In the genomic region with DNA sequence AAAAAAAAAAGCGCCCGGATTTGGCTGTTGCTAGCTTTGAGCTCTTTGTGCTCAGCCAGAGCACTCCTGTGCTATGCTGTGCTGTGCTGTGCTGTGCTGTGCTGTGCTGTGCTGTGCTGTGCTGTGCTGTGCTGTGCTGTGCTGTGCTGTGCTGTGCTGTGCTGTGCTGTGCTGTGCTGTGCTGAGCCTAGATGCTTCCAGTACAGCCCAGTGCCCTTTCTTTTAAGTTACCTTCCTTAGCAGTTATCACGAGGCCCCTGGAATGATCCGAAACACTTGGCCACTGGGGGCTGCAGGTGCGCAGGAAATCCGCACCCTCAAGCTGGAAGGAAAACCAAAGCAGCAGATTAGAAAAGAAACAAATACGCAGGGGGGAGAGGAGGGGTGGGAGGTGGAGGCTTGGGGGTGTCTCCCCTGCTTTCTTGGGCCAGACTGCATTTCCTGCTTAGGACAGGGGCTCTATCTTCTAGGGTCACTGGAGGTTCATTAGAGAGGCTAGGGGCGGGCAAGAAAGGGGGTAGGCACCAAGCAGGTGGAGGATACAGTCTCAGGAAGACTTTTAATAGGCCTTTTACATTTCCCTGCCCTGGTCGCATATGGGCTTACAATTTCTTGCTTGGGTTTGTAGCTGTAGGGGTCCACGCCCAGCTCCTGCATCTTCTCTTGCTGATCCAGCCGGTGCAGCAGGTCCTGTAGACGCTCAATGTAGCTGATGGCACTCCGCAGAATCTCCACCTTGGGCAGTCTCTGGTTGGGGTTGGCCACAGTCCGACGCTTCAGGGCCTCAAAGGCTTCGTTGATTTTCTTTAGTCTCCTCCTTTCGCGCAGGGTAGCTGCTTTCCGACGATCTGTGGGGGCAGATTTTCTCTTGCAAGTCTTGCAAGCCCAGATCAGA, we compare ENCODE assay signal across 9 mouse cellular contexts. TPM values are rescaled to one million over a fixed set of nuclear protein-coding genes. Genes with fewer than 3 reads are reported as not detected.
DNase-seq lines count a peak whose midpoint lies in the region; ATAC-seq and TF ChIP-seq lines count a peak whose summit lies in the region.
"Had no signal": no experiment of that assay in that cellular context is flagged by ENCODE, and none has a peak within 500 bp of the region (broad histone marks: within the 10 kb centered on the region; RNA-seq: fewer than 3 reads in every experiment).

No protein-coding gene starts in this region.

- peak overlapping the region; percentile 68 for H3K4me2 ChIP-seq in lung, embryonic 14.5 days
- H3K4me2 ChIP-seq in forebrain, embryonic 12.5 days = peak overlapping the region; percentile 48
- H3K4me2 ChIP-seq in limb, embryonic 11.5 days (ENCODE audit: low read depth, severe bottlenecking) = peak overlapping the region; percentile 36; the same call in 1 of the 2 replicates
- H3K4me2 ChIP-seq in stomach, embryonic 15.5 days = peak overlapping the region; percentile 56

- 44% methylated on average over 19 of the region's 20 CpGs for WGBS in lung, embryonic 14.5 days
- WGBS in forebrain, embryonic 12.5 days = 44% methylated on average over 20 of the region's 20 CpGs
- WGBS in limb, embryonic 11.5 days = 45% methylated on average over 20 of the region's 20 CpGs
- 50% methylated on average over 20 of the region's 20 CpGs for WGBS in stomach, embryonic 15.5 days
- WGBS in thymus, adult 2 months = 57% methylated on average over 20 of the region's 20 CpGs

- ATAC-seq in lung, embryonic 14.5 days (ENCODE audit: insufficient read depth) = peak; percentile 74; the same call in 1 of the 2 replicates
- peak; percentile 66; the same call in 1 of the 2 replicates for ATAC-seq in forebrain, embryonic 12.5 days (ENCODE audit: low FRiP score)
- peak; percentile 64; the same call in 1 of the 2 replicates for ATAC-seq in limb, embryonic 11.5 days (ENCODE audit: insufficient number of reproducible peaks, low FRiP score, low TSS enrichment, low read depth)
- ATAC-seq in stomach, embryonic 15.5 days (ENCODE audit: insufficient read depth, low FRiP score, low read depth) = no peak; the same call in 1 of the 2 replicates

- peak overlapping the region; percentile 41; the same call in 1 of the 2 replicates for H3K9ac ChIP-seq in lung, embryonic 14.5 days
- no peak overlapping the region for H3K9ac ChIP-seq in forebrain, embryonic 12.5 days
- H3K9ac ChIP-seq in limb, embryonic 11.5 days (ENCODE audit: low read length) = 0 out of 2 replicates have a peak overlapping the region, but pooled peaks have one; percentile 47
- no peak overlapping the region for H3K9ac ChIP-seq in stomach, embryonic 15.5 days

- peak; percentile 8 for DNase-seq in lung, embryonic 14.5 days
- DNase-seq in lung, postnatal 14 days = no peak
- no peak for DNase-seq in limb, embryonic 11.5 days (ENCODE audit: low spot score)
- no peak for DNase-seq in cerebellum, postnatal 36 days
- no peak for DNase-seq in thymus, adult 2 months
- DNase-seq: kidney, adult 2 months had no signal

- no peak for TF ChIP-seq CTCF in lung, embryonic 14.5 days (IDR thresholded peaks at IDR 0.05; ENCODE audit: low read depth)
- TF ChIP-seq CTCF in thymus, adult 2 months (IDR thresholded peaks at IDR 0.05; ENCODE audit: borderline replicate concordance, control insufficient read depth, extremely low read depth, insufficient read depth, low read length, poor library complexity) = no peak

- no peaks in the 10 kb centered on the region for H3K27me3 ChIP-seq in lung, embryonic 14.5 days (ENCODE audit: insufficient read depth, low read length)
- peaks cover 7% of the 10 kb centered on the region; the same call in 1 of the 2 replicates for H3K27me3 ChIP-seq in forebrain, embryonic 12.5 days
- no peaks in the 10 kb centered on the region for H3K27me3 ChIP-seq in limb, embryonic 11.5 days (ENCODE audit: control insufficient read depth, insufficient read depth, low read length)
- no peaks in the 10 kb centered on the region for H3K27me3 ChIP-seq in stomach, embryonic 15.5 days (replicated peaks)
- H3K27me3 ChIP-seq in thymus, adult 2 months (ENCODE audit: control insufficient read depth, insufficient read depth, low read length) = no peaks in the 10 kb centered on the region

- peak overlapping the region; percentile 29 for H3K4me3 ChIP-seq in lung, embryonic 14.5 days (ENCODE audit: low read depth, low read length)
- H3K4me3 ChIP-seq in forebrain, embryonic 12.5 days (replicated peaks) = peak overlapping the region; percentile 22
- no peak overlapping the region for H3K4me3 ChIP-seq in limb, embryonic 11.5 days (ENCODE audit: low read depth, low read length)
- peak overlapping the region; percentile 25 for H3K4me3 ChIP-seq in stomach, embryonic 15.5 days (replicated peaks)
- H3K4me3 ChIP-seq in thymus, adult 2 months (ENCODE audit: control insufficient read depth, insufficient read depth, low read length) = no peak overlapping the region

- H3K27ac ChIP-seq in lung, embryonic 14.5 days (ENCODE audit: low read depth) = no peak overlapping the region
- no peak overlapping the region for H3K27ac ChIP-seq in forebrain, embryonic 12.5 days
- H3K27ac ChIP-seq in limb, embryonic 11.5 days (replicated peaks; ENCODE audit: low read depth, low read length) = no peak overlapping the region
- no peak overlapping the region for H3K27ac ChIP-seq in stomach, embryonic 15.5 days
- no peak overlapping the region for H3K27ac ChIP-seq in thymus, adult 2 months (ENCODE audit: control insufficient read depth, insufficient read depth, low read length)

- no peaks in the 10 kb centered on the region for H3K4me1 ChIP-seq in lung, embryonic 14.5 days (ENCODE audit: insufficient read depth)
- H3K4me1 ChIP-seq in forebrain, embryonic 12.5 days = peaks cover 16% of the 10 kb centered on the region
- H3K4me1 ChIP-seq in limb, embryonic 11.5 days (ENCODE audit: control insufficient read depth, insufficient read depth, low read length) = 0 out of 2 replicates have a peak, but pooled peaks cover 6% of the 10 kb centered on the region
- H3K4me1 ChIP-seq in stomach, embryonic 15.5 days = peaks cover 5% of the 10 kb centered on the region; the same call in 1 of the 2 replicates
- no peaks in the 10 kb centered on the region for H3K4me1 ChIP-seq in thymus, adult 2 months (replicated peaks; ENCODE audit: control insufficient read depth, insufficient read depth, low read length)

- no peaks in the 10 kb centered on the region for H3K9me3 ChIP-seq in lung, embryonic 14.5 days (ENCODE audit: low read depth, low read length)
- H3K9me3 ChIP-seq in forebrain, embryonic 12.5 days = no peaks in the 10 kb centered on the region
- no peaks in the 10 kb centered on the region for H3K9me3 ChIP-seq in limb, embryonic 11.5 days (ENCODE audit: control insufficient read depth, low read length)
- no peaks in the 10 kb centered on the region for H3K9me3 ChIP-seq in stomach, embryonic 15.5 days

- H3K36me3 ChIP-seq in lung, embryonic 14.5 days (ENCODE audit: insufficient read depth) = no peaks in the 10 kb centered on the region
- H3K36me3 ChIP-seq in forebrain, embryonic 12.5 days (replicated peaks) = no peaks in the 10 kb centered on the region
- H3K36me3 ChIP-seq in limb, embryonic 11.5 days (ENCODE audit: control insufficient read depth, insufficient read depth, low read length) = no peaks in the 10 kb centered on the region
- no peaks in the 10 kb centered on the region for H3K36me3 ChIP-seq in stomach, embryonic 15.5 days
- H3K36me3 ChIP-seq in thymus, adult 2 months (ENCODE audit: control insufficient read depth, insufficient read depth, low read length) = no peaks in the 10 kb centered on the region

- TF ChIP-seq POLR2A in thymus, adult 2 months (IDR thresholded peaks at IDR 0.05; ENCODE audit: control insufficient read depth, extremely low read depth, insufficient read depth, low read length, poor library complexity) = no peak

RNA-seq across cellular contexts. Expression of a gene that starts 0.7 kb away (rescaled TPM):
- polyA plus RNA-seq in lung, embryonic 14.5 days (2014; fragmentation: Nextera tagmentation; extraction: Ambion mirVana) = 0.14 and 0.24 TPM in 2 replicates
- polyA plus RNA-seq in forebrain, embryonic 12.5 days (2016; fragmentation: Nextera tagmentation; extraction: Ambion mirVana) = 0.15 TPM in 1 of 2 replicates, not detected in the other
- polyA plus RNA-seq in limb, embryonic 11.5 days (2014; fragmentation: Nextera tagmentation; extraction: Ambion mirVana) = 0.23 and 0.44 TPM in 2 replicates
- polyA plus RNA-seq in stomach, embryonic 15.5 days (2015; fragmentation: Nextera tagmentation; extraction: Ambion mirVana) = 0.48 TPM in 1 of 2 replicates, not detected in the other
- not detected in 2 replicates for polyA plus RNA-seq in thymus, adult 2 months (2012; rRNA removed)

RNA-seq across cellular contexts. Expression of a gene that starts 7.9 kb away (rescaled TPM):
- polyA plus RNA-seq in lung, embryonic 14.5 days (2014; fragmentation: Nextera tagmentation; extraction: Ambion mirVana) = 0.08 and 0.28 TPM in 2 replicates
- 0.09 TPM in 1 of 2 replicates, not detected in the other for polyA plus RNA-seq in forebrain, embryonic 12.5 days (2016; fragmentation: Nextera tagmentation; extraction: Ambion mirVana)
- 19.1 and 20.3 TPM in 2 replicates for polyA plus RNA-seq in limb, embryonic 11.5 days (2014; fragmentation: Nextera tagmentation; extraction: Ambion mirVana)
- 0.26 and 0.40 TPM in 2 replicates for polyA plus RNA-seq in stomach, embryonic 15.5 days (2015; fragmentation: Nextera tagmentation; extraction: Ambion mirVana)
- polyA plus RNA-seq in thymus, adult 2 months (2012; rRNA removed) = not detected in 2 replicates
- polyA plus RNA-seq: testis, adult 2 months had no signal

Comparison
In these comparisons a context has a peak if more than half of its experiments do, and no peak if none do; other contexts are left out.
1. H3K4me3 ChIP-seq: peak in lung, embryonic 14.5 days (single experiment), forebrain, embryonic 12.5 days (single experiment) and stomach, embryonic 15.5 days (single experiment); none in limb, embryonic 11.5 days (single experiment) and thymus, adult 2 months (single experiment).
2. H3K9ac ChIP-seq: peak in lung, embryonic 14.5 days (single experiment) and limb, embryonic 11.5 days (single experiment); none in forebrain, embryonic 12.5 days (single experiment) and stomach, embryonic 15.5 days (single experiment).
3. RNA of a gene that starts 7.9 kb away (polyA plus RNA-seq): 19.1 to 20.3 TPM in limb, embryonic 11.5 days; 0.26 to 0.40 TPM in stomach, embryonic 15.5 days, 0.08 to 0.28 TPM in lung, embryonic 14.5 days, 0.09 TPM in forebrain, embryonic 12.5 days and not detected in thymus, adult 2 months; every median in the first group is over 10 times any median in the second.
4. Peak in every context shown above with its lines, with median percentiles within 50 percentile points of each other: H3K4me2 ChIP-seq.